Mouse (Mus musculus) left cerebral cortex, postnatal 36 days (tissue): ENCODE measurements around the gene Vmn1r3. TPM values are rescaled to one million over a fixed set of nuclear protein-coding genes. Genes with fewer than 3 reads are reported as not detected.
"Not testable (repeated sequence)": the region's sequence is repeated elsewhere in the genome, so short reads cannot be mapped to it uniquely, and the experiment has no call there.

ENCODE experiments used
- DNase-seq, 2 experiments: peaks; one replicate each; pipeline ENCODE4 v3.0.0; 2021 to 2022; ENCODE audit warnings: low spot score in 2 of 2, mixed read lengths in 1 of 2
- intact Hi-C: fragments of 180-260 bp; cut with DNase I; formaldehyde crosslinking; loops from one replicate; pipeline ENCODE4 v1.15.1; 2025
- total RNA-seq, 2 experiments: library from RNA; stranded (reverse); gene quantifications; 2 replicates each; pipeline ENCODE4 v1.2.3; 2021

Gene Vmn1r3
- total RNA-seq, 2 experiments from 2014 or later: not detected

- DNase-seq, intact Hi-C loops: not testable (repeated sequence)
Observed at GRCm38 (mm10) chr4:3164429-3164828, 20.7 kb downstream of the Vmn1r3 start.

DNA sequence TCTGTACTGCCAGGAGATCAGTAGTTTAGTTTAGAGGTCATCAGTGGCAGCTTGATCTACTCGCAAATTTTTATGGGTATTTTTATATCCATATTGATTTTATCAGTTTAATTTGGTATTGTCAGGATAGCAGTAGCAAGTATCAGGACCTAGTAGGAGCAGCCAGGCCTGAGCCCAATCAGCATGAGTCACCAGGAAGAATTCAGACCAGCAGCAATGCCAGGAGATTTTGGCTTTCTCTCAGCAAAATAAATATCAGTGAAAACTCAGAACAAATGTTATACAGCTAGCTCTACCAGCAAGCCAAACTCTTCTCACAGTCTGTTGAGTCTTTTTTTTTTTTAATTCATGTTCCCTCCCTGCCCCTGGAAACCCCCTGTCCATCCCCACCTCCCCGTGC lies 31.8 kb downstream of the Vmn1r3 start:
- intact Hi-C loops, DNase-seq: not testable (repeated sequence)

GRCm38 (mm10) chr4:3147926-3148325 lies 37.2 kb downstream of the Vmn1r3 start:
- DNase-seq, intact Hi-C loops: not testable (repeated sequence)

Other genes starting within 250 kb of the Vmn1r3 start
- not detected for gene Vmn1r2, start 18.0 kb downstream of the Vmn1r3 start, total RNA-seq